Mouse (Mus musculus) left cerebral cortex, postnatal 14 days (tissue): ENCODE measurements around the gene Magi1. TPM values are rescaled to one million over a fixed set of nuclear protein-coding genes. Genes with fewer than 3 reads are reported as not detected.

Experiments
- DNase-seq, 2 experiments: peaks; one replicate each; pipeline ENCODE4 v3.0.0; 2021 to 2022; ENCODE audit warnings: low spot score in 2 of 2, mixed read lengths in 1 of 2
- intact Hi-C: fragments of 180-260 bp; cut with DNase I; formaldehyde crosslinking; loops from one replicate; pipeline ENCODE4 v1.15.1; 2025
- total RNA-seq, 2 experiments: library from RNA; stranded (reverse); gene quantifications; 2 replicates each; pipeline ENCODE4 v1.2.3; 2021

Gene Magi1
- total RNA-seq, 2 experiments from 2014 or later = 80.0 to 80.2 TPM

- intact Hi-C loops = no loop called here
These were observed 462.2 kb downstream of the Magi1 start for GRCm38 (mm10) chr6:93821512-93821911.

GRCm38 (mm10) chr6:93819888-93820287 is 463.8 kb downstream of the Magi1 start:
- intact Hi-C loops = no loop called here

More at GRCm38 (mm10) chr6:93821512-93821911, 462.2 kb downstream of the Magi1 start:
- no peak for DNase-seq

GRCm38 (mm10) chr6:93819282-93819681 is 464.4 kb downstream of the Magi1 start:
- intact Hi-C loops = no loop called here
- DNase-seq = no peak

More at GRCm38 (mm10) chr6:93819888-93820287, 463.8 kb downstream of the Magi1 start:
- peak; percentile 68 for DNase-seq

GRCm38 (mm10) chr6:93818494-93818893 is 465.2 kb downstream of the Magi1 start:
- intact Hi-C loops = no loop called here
- DNase-seq = no peak

- no peak for DNase-seq
- intact Hi-C loops = no loop called here
These were observed 478.2 kb downstream of the Magi1 start for GRCm38 (mm10) chr6:93805407-93805936.

- intact Hi-C loops = no loop called here
- DNase-seq = no peak
These were observed 481.3 kb downstream of the Magi1 start for GRCm38 (mm10) chr6:93802390-93802789.

GRCm38 (mm10) chr6:93800465-93800864 is 483.3 kb downstream of the Magi1 start:
- intact Hi-C loops = no loop called here

GRCm38 (mm10) chr6:93792309-93793215 is 491.2 kb downstream of the Magi1 start:
- intact Hi-C loops = no loop called here
- DNase-seq = peak in 1 of 2 experiments; percentile 54

More at GRCm38 (mm10) chr6:93800465-93800864, 483.3 kb downstream of the Magi1 start:
- DNase-seq = no peak

- no peak for DNase-seq
- intact Hi-C loops = no loop called here
These were observed 494.0 kb downstream of the Magi1 start for GRCm38 (mm10) chr6:93789721-93790120.

GRCm38 (mm10) chr6:93787042-93787441 is 496.7 kb downstream of the Magi1 start:
- intact Hi-C loops = no loop called here
- no peak for DNase-seq

- no peak for DNase-seq
- intact Hi-C loops = no loop called here
These were observed 497.5 kb downstream of the Magi1 start for GRCm38 (mm10) chr6:93786220-93786619.

- intact Hi-C loops = no loop called here
- DNase-seq = no peak
These were observed 512.6 kb downstream of the Magi1 start for GRCm38 (mm10) chr6:93771081-93771480.

GRCm38 (mm10) chr6:93770283-93771025 is 513.3 kb downstream of the Magi1 start:
- intact Hi-C loops = no loop called here
- no peak for DNase-seq

- intact Hi-C loops = loop anchor here (5.0 to 10.0 kb wide), 3 partner anchors 224 to 973 kb away; no protein-coding TSS in a partner anchor
- DNase-seq = no peak
These were observed 525.6 kb downstream of the Magi1 start for GRCm38 (mm10) chr6:93758114-93758513.

GRCm38 (mm10) chr6:93757353-93758087 is 526.2 kb downstream of the Magi1 start:
- DNase-seq = peak; percentile 88 to 91
- intact Hi-C loops = loop anchor here (5.0 to 10.0 kb wide), 3 partner anchors 225 to 973 kb away; no protein-coding TSS in a partner anchor

GRCm38 (mm10) chr6:93743145-93743544 is 540.6 kb downstream of the Magi1 start:
- intact Hi-C loops = no loop called here
- DNase-seq = no peak

GRCm38 (mm10) chr6:93739786-93740185 is 543.9 kb downstream of the Magi1 start:
- DNase-seq = no peak
- intact Hi-C loops = no loop called here

- intact Hi-C loops = no loop called here
- no peak for DNase-seq
These were observed 546.6 kb downstream of the Magi1 start for GRCm38 (mm10) chr6:93737083-93737482.

GRCm38 (mm10) chr6:93736071-93736470 is 547.6 kb downstream of the Magi1 start:
- intact Hi-C loops = no loop called here
- DNase-seq = no peak
